Mouse (Mus musculus) bone marrow, adult 2 months (tissue): ENCODE measurements at regions not wholly inside any gene's neighbourhood (a gene's known extent, or its start where the extent isn't known, plus 50 kb on each side); places are given as distances from the start of the nearest gene placed in this dataset.

Source experiments
- CTCF ChIP-seq: fragments of 200-500 bp; IDR thresholded peaks from 2 replicates; pipeline ENCODE4 v1.5.1; 2011; ENCODE audit warnings: low read length, control low read depth; ENCODE audit not compliant: control insufficient read depth, insufficient read depth
- POLR2A ChIP-seq: fragments of 200-500 bp; IDR thresholded peaks from 2 replicates; pipeline ENCODE4 v1.6.1; 2011; ENCODE audit warnings: low read depth, mild to moderate bottlenecking, control low read depth, low read length, borderline replicate concordance; ENCODE audit not compliant: control insufficient read depth

DNA sequence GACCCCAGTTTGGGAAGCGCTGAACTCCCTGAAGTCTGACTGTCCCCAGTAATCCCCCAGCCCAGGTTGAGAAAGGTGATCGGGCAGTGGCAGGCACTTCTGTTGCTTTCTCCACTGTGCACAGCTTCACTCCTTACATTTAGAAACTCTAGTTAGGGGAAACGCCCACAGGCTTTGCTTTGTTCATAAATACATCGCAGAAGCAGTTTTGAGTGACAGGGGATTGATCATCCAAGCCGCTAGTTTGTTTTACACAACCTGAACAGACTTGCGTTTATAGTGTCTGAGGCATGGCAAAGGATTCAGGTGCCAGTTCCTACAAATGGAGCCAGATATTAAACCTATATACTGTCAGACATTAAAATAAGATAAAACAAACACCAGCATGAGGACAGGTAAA is 421.4 kb downstream of the Wdr11 start:
- TF ChIP-seq POLR2A, result no peak
- no peak for TF ChIP-seq CTCF
